Mouse (Mus musculus): ENCODE measurements around the gene 1700069L16Rik.

The 1700069L16Rik gene

DNA sequence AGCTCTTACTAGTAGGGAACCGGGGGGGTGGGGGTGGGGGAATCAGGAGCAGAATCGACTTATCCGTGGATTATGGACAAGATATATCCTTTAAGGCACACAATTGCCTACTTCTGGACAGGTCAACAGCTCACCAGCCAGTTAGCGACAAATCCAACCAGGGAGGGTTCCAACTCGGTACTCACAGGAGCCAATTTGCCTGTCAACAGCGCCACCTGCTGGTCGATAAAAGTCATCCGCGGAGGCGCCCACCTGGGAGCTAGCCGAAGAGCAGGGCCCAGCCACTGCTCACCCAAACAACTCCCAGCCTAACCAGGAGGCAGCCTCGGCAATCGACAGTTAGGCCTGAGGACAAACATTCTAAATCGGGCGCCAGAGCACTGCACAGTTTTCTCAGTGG, at the start of gene 1700069L16Rik:
1700069L16Rik (minus strand) TSS at position 327 of the 400 bp plus-strand sequence.
- peak; percentile 91 to 93 for DNase-seq (ENCODE audit: low spot score in 2 of 2)

DNA sequence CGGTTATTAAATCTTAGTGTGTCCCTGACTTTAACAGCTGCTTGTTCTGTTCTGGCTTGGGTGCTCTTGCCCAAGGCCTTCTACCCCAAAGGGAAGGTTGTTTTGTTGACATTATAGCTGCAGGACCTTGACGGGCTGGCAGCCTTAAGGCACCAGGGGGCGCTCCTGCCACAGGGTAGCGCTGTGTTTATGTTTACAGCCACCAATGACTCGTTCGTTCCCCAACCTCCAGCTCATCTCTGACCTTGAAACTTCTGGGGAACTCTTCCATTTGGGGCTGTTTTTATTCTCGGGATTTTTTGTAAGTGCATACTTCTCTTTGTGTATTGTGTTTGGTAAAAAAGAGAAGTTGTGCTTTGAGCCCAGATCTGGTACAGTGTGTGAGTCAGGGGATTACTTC, 49.1 kb upstream of the 1700069L16Rik start:
- DNase-seq (ENCODE audit: low spot score in 2 of 2), result peak; percentile 79 to 90

DNA sequence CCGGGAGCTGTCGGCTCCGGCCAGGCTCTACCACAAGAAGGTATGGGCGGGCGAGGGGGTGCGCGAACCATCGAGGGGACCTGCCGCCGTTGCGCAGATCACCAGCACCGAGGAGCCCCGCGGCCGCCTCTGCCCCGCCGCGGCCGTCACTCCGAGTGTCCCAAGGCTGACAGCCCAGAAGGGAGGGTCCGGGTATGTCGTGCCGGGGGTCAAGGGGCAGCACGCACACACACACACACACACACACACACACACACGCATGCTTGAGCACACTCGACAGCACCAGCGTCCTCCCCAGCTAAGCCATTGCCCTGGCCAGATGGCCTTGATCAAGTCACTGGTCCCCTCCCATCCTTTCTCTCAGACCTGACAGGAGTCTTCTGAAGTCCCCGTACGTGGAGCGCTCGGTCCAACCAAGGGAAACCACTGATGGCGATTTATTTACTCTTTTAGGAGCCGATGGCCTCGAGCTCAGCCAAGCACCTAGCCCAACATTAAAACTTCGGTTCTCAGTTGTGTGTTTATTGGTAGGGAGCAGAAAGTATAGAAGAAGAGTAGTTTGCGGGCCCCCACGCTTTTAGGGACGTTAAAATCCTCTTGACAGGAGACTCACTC, 48.4 kb upstream of the 1700069L16Rik start:
- no peak for DNase-seq (ENCODE audit: low spot score in 2 of 2)

DNA sequence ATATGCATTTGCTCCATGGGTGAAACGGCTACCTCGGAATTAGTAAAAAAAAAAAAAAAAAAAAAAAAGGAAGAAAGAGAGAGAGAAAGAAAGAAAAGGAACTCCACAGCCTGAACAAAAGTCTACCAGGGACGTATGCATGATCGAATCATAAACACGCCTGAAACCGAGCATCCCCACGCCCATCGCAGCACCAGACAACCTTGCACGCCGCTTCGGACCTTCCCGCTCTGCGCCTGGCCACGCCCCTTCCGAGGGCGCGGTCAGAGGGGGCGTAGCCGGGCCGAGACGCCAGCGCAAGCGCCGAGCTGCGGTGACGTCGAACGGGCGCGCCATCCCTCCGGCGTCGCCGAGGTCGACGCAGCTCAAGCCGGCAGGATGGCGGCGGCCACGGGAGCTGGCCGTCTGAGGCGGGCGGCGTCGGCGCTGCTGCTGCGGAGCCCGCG, 47.9 kb upstream of the 1700069L16Rik start, which contains the start of the genes Sart3 and Iscu:
Sart3 (minus strand) TSS at position 61 of the 446 bp plus-strand sequence.
Iscu (plus strand) TSS at position 299 of the 446 bp plus-strand sequence.
- peak; percentile 91 to 93 for DNase-seq (ENCODE audit: low spot score in 2 of 2)

DNA sequence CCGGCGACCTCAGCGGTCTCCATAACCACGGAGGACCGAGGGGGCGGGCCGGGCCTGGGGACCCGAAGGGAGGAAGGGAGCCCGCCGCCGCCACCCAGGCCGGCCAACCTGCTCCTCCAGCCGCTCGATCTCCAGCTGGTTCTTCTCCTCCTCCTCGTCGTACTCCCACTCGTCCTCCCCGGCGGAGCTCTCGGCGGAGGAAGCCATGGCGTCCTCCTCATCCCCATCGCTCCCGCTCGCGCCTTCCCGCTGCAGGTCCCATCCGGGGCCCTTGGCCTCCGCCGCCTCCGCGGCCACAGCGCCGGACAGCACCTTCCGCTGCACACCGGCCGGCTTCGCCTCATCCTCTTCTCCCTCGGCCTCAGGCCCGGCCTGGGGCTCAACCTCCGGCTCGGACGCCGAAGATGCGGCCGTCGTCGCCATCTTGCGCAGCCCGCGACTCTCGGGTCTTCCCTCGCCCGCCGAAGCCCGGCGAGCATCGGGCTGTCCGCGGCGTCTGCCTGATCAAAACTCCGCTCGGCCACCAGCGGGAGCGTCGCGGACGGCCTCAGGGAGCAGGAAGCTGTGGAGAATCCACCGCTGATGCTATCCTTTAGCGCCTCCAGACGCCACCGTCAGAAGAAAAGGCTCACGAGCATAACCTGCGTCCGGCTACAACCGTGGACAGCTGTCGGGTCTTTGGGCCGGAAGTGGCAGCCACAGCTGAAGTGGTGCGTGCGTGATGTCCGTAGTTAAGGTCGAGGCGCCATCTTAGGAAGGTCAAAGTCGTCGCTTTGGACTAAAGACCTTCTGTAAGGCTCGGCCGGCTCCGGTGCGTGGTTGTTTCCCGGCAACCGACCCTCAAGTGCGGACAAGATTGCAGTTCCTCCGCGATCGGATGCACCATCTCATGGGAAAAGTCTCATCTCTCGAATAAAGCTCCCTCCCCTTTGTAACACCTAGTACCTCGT, 46.9 kb upstream of the 1700069L16Rik start:
- DNase-seq (ENCODE audit: low spot score in 2 of 2), result peak; percentile 56 to 79

DNA sequence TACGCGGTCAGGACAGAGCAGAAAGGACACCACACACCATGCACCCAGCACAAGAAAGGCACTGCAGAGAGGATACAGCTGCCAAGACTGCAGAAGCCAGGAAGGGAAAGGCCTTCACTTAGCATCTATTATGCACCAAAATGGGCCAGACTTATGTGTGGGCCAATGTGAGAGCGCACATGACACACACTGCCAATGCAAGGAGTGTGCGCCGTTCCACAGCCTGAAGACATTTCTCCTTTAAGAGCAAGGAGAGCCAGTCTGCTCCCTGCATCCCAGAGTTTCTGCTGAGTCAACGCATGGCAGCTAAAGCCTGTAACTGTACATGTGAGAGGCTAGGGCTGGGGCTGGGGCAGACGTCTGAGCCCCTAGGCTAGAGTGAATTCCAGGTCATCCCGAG, 44.2 kb upstream of the 1700069L16Rik start:
- DNase-seq (ENCODE audit: low spot score in 2 of 2), result no peak

DNA sequence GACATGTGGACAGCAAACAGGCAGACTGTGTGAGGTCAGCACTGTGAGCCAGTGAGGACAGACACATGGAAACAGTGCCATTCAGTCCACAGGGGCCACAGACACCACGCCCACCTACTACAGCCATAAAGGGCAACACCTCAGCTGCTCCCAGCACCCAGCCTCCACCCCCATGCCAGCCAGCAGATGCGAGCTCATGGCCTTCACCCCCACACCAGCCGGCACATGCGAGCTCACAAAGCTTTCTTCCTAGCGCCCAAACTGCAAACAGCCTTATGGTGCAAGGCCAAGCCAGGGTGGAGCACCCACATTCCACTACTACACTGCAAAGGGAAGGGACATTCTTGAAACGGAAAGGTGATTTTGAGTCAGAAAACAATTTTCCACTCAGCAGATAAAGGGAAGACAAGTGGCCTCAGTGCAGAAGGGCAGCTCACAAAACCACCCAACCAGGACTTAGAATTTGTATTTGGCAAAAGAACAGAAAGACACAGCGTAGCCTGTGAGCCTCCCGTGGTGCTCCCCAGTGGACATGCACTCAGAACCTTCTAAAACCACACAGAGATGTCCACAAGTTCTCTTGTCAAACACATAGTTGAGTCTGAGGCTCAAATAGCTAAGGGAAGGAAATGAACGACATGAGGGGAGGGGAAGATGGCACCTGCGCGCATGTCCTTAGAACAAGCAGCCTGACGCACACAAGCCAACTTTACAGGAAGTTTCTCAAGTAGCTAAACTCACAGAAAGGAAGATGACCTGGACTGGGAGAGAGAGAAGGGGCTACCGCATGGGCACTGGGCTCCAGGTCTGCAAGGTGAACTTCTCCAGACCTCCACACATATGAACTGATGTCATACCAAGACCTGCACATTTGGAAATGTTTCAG, 41.3 kb upstream of the 1700069L16Rik start:
- DNase-seq (ENCODE audit: low spot score in 2 of 2), result no peak

DNA sequence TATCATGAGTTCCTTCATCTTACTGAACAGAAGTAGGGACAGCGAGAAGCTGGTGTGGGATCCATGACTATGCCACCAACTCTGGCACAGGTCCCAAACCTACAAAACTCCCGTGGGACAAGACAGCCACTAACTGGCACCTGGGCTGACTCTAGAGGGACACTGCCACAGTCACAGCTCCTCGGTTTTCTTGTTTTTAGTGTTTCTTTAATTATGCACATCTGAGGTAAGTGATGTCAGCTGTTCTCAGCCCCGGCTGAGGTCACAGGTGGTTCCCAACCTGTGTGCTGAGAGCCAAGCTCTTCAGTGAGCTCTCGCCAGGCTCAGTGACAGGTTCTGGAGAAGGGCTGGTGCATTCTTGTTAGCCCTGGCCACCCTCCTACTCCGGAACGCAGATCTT, 39.9 kb upstream of the 1700069L16Rik start:
- DNase-seq (ENCODE audit: low spot score in 2 of 2), result no peak

DNA sequence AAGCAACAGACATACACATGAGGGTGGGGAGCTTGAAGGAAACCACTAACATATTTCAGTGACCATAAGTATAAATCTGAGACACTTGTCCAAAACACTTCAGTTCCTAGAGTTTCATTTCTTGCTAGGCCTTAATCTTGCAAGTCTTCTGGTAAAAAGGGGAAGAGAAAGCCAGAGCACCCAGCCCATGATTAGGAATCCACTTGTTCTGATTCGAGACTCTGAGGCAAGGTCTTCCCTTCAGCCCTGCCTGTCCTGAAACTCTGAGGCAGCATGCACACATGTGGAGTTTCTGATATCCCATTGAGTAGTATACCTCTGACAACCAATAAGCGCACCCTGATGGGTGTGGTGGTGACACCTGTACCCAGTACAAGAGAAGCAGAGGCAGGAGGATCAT, 37.0 kb upstream of the 1700069L16Rik start:
- DNase-seq (ENCODE audit: low spot score in 2 of 2), result no peak

DNA sequence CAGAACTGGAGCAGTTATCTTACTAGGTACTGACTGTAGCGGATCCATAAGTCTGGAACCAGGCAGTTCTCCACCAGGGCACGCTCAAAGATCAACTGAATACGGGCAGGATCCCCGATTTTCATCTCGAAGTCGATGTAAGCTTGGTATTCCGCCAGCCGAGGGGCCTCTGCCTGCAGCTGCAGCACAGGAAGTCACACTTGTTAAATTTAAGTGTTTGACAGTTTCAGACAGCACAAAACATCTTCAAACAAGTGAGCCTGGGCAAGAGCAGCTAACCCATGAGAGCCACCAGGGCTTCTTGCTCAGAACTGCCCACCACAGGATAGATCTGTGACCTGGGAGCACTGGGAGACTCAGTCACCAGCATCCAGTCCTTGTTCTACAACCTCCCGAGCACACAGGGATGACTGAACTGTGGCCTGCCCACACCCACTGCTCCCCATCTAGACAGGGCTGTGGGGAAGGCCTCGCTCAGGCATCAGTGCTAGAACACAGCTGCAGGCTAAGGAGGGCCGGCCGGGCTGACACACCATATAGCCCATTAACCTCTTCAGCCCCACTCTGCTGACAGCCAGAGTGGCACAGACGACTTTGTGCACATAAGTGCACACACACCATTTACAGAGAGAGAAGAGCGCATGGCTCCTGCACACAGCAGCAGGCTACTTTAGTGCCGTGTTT, 30.9 kb upstream of the 1700069L16Rik start:
- no peak for DNase-seq (ENCODE audit: low spot score in 2 of 2)

DNA sequence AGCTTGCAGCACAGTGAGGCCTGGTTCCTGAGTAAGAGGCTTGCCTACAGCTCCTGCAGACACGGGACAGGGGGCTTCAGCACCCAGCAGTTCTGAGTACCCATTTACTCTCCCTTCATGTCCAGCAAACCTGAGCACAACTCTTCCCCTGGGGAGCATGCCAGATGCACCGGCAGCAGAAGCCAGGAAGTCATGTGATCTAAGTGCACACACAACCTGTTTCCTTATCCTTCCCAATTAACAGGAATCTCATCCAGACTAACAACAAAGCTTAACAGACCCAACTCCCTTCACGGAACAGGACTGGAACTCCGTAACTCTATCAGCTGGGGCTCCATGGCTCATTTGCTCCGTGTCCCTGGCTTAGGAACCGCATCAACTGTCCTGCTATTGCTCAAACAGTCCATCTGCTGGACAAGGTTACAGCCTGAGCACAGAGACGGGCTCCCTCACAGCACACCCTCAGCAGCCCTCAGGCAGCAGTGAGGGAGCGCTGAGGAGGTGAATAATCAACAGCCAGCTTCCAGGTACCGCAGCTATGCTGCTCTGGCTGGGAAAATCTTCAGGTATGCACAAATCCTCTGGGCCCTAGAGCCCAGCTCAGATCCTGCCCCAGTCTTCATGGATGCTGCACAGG, 27.1 kb upstream of the 1700069L16Rik start:
- DNase-seq (ENCODE audit: low spot score in 2 of 2), result no peak

DNA sequence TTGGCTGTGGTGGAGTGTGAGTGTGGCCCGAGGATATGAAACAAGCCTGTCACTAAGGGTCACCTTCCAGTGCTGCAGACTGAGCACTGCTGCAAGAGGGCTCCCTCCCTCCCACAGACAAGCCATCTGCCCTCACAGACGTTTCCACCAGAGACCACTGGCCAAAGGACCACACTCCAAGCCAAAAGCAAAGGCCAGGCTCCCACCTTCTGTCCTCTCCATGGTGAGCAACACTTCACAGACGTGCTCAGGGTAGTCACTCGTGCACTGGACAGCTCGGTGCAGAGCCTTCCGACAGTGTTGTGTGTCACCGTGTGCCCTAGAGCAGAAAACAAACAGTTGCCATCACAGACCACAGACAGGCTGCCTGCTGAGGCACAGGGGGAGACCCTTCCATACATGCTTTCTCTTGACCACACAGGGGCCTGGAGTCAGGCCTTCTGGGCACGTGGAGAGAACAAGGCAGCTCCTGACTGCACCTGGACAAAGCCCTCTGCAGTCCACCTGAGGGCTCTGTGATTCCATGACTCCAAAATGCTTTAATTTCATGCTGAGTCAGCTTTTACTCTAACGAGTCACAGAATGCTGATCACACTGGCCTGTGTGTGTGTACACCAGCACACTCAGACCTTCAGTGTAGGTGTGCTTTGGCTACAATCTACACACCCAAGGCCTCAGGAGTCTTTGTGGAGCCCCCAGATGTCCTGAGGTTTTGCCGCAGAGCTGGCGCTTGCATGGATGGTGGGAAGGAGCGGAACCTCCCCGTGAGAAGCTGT, 24.2 kb upstream of the 1700069L16Rik start:
- no peak for DNase-seq (ENCODE audit: low spot score in 2 of 2)

DNA sequence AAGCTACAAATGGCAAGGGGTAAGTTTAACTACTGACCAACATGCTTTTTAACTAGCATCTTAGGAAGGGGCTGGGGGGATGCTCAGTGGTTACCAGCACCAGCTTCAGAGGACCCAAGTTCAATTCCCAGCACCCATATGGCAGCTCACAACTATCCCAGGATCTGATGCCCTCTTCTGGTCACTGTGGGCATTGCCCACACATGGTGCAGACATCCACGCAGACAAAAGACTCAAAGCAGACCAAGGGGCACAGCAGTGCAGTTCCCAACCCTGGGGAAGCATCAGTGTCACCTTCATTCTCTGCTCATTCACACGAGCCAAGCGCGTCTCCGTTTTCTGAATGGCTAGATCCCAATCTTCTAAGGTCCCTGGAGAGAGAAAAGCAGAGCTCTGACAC, 23.1 kb upstream of the 1700069L16Rik start:
- no peak for DNase-seq (ENCODE audit: low spot score in 2 of 2)

DNA sequence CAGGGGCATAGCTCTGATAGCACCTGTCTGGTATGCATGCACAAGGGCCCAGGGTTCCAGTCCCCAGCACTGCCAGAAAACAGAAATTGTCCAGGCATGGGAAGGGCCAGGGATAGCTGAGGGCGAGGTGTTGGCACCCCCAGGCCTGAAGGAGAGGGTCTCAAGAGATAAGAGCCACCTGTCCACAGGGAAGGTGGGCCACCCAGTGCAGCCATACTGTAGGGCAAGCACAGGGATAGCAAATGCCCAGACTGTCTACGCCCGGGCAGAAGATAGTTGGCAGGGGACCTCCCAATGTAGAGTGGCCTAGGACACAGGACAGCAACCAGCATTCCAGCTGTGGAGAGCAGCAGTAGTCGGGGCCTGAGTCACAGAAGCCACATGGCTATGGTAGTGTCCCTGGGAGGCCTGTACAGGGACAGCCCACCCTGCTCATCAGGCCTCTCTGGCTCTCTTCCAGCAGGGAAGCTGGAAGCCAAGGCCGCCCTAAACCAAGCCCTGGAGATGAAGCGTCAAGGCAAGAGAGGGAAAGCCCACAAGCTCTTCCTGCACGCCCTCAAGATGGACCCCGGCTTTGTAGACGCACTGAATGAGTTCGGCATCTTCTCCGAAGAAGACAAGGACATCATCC, 13.2 kb upstream of the 1700069L16Rik start:
- no peak for DNase-seq (ENCODE audit: low spot score in 2 of 2)

DNA sequence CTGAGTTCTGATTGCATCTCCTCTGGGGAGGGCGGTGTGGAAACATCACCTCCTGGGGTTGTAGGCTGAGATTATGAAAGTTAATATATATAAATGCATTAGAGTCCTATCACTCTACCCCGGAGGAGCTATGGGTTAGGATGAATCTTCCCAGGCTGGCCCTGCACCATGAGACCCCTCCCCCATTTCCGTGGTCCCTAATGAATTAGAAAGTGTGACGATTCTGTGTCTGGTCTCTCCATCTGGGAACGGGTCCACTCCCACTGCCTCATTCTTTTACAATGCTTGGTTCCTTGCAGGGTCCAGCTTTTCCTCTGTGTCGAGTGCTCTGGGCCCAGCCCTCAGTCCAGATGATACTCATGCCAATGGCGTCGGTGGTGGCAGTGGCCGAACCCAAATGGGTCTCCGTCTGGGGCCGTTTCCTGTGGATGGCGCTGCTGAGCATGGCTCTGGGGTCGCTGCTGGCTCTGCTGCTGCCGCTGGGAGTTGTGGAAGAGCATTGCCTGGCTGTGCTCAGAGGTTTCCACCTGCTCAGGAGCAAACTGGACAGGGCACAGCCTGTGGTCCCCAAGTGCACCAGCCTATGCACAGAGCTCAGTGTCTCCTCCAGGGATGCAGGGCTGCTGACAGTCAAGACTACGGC, 12.1 kb upstream of the 1700069L16Rik start:
- no peak for DNase-seq (ENCODE audit: low spot score in 2 of 2)

DNA sequence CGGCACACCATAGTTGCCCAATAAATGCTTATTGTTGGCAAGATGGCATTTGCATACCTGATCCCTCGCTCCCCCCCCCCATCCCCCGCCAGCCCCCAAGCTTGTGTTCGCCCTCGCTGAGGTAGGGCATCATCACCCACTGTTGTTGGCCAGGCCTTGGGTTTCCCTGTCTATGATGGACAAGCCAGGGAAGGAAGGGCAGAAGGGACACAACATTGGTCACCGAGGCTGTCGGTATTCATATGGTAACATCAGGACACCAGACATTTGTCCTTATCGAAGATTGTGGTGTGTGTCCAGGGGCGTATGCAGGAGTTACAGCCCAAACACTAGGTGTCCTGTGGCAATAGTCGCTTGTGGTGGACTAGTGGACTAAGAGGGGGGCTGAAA, 11.5 kb upstream of the 1700069L16Rik start:
- DNase-seq (ENCODE audit: low spot score in 2 of 2), result no peak

DNA sequence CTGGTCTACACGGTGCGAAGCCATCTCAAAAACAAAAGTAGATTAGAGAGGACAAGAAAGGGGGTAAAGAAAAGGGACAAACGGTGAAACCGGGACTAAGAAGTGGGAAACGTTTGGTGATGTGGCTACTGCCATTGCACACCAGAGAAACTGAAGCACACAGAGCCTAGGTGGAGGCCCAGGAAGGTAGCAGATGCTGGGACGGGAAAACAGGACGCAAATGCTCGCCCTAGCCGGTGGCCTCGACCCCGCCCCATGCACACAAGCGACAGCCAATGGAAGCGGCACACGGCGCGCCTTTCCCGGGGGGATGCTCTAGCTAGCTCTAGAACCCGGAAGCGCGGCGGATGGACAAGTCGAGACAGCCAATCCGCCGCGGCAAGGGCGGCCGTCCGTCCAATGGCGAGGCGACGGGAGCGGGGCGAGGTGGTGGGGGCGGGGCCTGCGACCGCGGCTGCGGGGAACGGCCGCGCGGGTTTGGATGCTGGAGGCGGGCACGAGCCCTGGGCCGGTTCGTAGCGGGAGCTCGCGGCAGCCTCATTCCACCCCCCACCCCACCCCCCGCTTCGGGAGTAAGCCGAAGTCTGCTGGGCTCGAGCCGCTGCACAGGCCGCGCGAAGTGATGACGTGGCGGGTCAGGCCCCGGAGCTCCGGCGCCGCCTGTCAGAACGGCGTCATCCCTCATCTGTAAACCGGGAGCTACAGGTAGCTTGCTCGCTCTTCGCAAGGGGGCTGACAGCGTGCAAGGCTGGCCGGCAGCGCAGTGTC, 11.0 kb upstream of the 1700069L16Rik start, which contains the start of gene Ficd:
Ficd (plus strand) TSS at position 459 of the 768 bp plus-strand sequence.
- DNase-seq (ENCODE audit: low spot score in 2 of 2), result peak; percentile 76 to 93

DNA sequence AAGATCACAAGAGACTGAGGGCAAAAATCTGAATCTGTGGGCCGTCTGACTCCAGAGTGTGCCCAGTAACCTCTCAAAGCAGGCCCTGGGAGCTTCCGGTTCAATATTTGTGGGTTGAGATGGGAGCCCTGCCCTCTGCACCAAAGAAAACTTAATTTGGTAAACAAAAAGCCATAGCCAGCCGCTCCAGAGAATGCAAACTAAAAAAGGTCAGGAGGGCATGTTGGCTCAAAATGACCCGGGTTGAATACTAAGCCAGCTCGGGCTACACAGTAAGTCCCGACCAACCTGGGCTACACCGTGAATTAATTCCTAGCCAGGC, 10.4 kb upstream of the 1700069L16Rik start:
- DNase-seq (ENCODE audit: low spot score in 2 of 2), result no peak

Measured in cerebellum, postnatal 4 days (tissue).